Mouse (Mus musculus) CH12.LX (cell line): Measurements from ENCODE around the gene Srgap3. TPM values are rescaled to one million over a fixed set of nuclear protein-coding genes. Genes with fewer than 3 reads are reported as not detected.

Experiments used
- DNase-seq: peaks from one replicate; pipeline ENCODE4 v3.0.0-alpha.2; 2013; ENCODE audit errors: extremely low read depth
- H3K27ac ChIP-seq: 2 replicates; pipeline ENCODE4 v1.5.1; 2012; ENCODE audit warnings: low read depth, mild to moderate bottlenecking, control low read depth, moderate library complexity; ENCODE audit not compliant: insufficient read depth
- H3K27me3 ChIP-seq: replicated peaks from 2 replicates; pipeline ENCODE3; 2012; ENCODE audit warnings: inconsistent platforms
- H3K36me3 ChIP-seq, 2 experiments: replicated peaks in 1 of 2; 2 replicates each; pipeline versions ENCODE3 to v1.6.1; 2012; ENCODE audit warnings: inconsistent platforms in 1 of 2, low read length in 1 of 2, mild to moderate bottlenecking in 1 of 2, mixed read lengths in 1 of 2, moderate library complexity in 1 of 2; ENCODE audit not compliant: control insufficient read depth in 1 of 2, insufficient read depth in 1 of 2
- H3K4me1 ChIP-seq, 2 experiments: 2 replicates each; pipeline ENCODE4 v1.6.1; 2012; ENCODE audit warnings: inconsistent platforms in 1 of 2, moderate library complexity in 1 of 2; ENCODE audit not compliant: insufficient read depth in 2 of 2, control insufficient read depth in 1 of 2
- H3K4me2 ChIP-seq: 2 replicates; pipeline ENCODE4 v1.6.1; 2012; ENCODE audit warnings: low read depth, mild to moderate bottlenecking, control low read depth; ENCODE audit not compliant: poor library complexity, insufficient read depth, severe bottlenecking
- H3K4me3 ChIP-seq, 3 experiments: fragments of 150-350 bp in 1 of 3; sonication (generic) in 1 of 3; replicated peaks in 1 of 3; 2 replicates each; pipeline versions ENCODE3 to v1.5.1; 2011 to 2012; ENCODE audit warnings: low read depth in 2 of 3, low read length in 2 of 3, mild to moderate bottlenecking in 2 of 3, moderate library complexity in 2 of 3, control low read depth in 1 of 3, improper control_type of control experiment in 1 of 3, inconsistent platforms in 1 of 3, mixed read lengths in 1 of 3; ENCODE audit not compliant: poor library complexity in 1 of 3
- H3K79me2 ChIP-seq: replicated peaks from 2 replicates; pipeline ENCODE4 v1.6.1; 2012; ENCODE audit warnings: mild to moderate bottlenecking, moderate library complexity; ENCODE audit not compliant: control insufficient read depth, poor library complexity, insufficient read depth, severe bottlenecking; ENCODE audit errors: extremely low read depth
- H3K9ac ChIP-seq: 2 replicates; pipeline ENCODE4 v1.6.1; 2012; ENCODE audit warnings: low read depth, mild to moderate bottlenecking, control low read depth, moderate library complexity; ENCODE audit not compliant: insufficient read depth
- H3K9me3 ChIP-seq: replicated peaks from 2 replicates; pipeline ENCODE3; 2012; ENCODE audit warnings: low read length, inconsistent platforms, mixed read lengths
- CHD2 ChIP-seq: IDR thresholded peaks from 2 replicates; pipeline ENCODE4 v1.6.1; 2011; ENCODE audit warnings: low read length, improper control_type of control experiment
- CTCF ChIP-seq, 2 experiments: IDR thresholded peaks in 1 of 2; conservative IDR thresholded peaks in 1 of 2; 2 replicates each; pipeline ENCODE4 v1.5.1; 2011 to 2012; ENCODE audit warnings: low read depth in 2 of 2, low read length in 2 of 2, improper control_type of control experiment in 1 of 2, inconsistent platforms in 1 of 2, mild to moderate bottlenecking in 1 of 2, moderate library complexity in 1 of 2
- E2F4 ChIP-seq: IDR thresholded peaks from 2 replicates; pipeline ENCODE4 v1.6.1; 2011; ENCODE audit warnings: low read depth, low read length, improper control_type of control experiment; ENCODE audit not compliant: insufficient replicate concordance
- ETS1 ChIP-seq: conservative IDR thresholded peaks from 2 replicates; pipeline ENCODE4 v1.6.1; 2012; ENCODE audit warnings: low read depth, mild to moderate bottlenecking, inconsistent platforms, low read length, improper control_type of control experiment, moderate library complexity
- GABPA ChIP-seq: IDR thresholded peaks from 2 replicates; pipeline ENCODE4 v1.6.1; 2012; ENCODE audit warnings: low read depth, low read length, improper control_type of control experiment, inconsistent platforms; ENCODE audit not compliant: insufficient replicate concordance
- HCFC1 ChIP-seq: IDR thresholded peaks from 2 replicates; pipeline ENCODE4 v1.6.1; 2012; ENCODE audit warnings: low read depth, mild to moderate bottlenecking, inconsistent platforms, low read length, improper control_type of control experiment
- JUN ChIP-seq: IDR thresholded peaks from 2 replicates; pipeline ENCODE4 v1.6.1; 2011; ENCODE audit warnings: low read depth, mild to moderate bottlenecking, low read length, improper control_type of control experiment, moderate library complexity; ENCODE audit not compliant: insufficient read depth
- KAT2A ChIP-seq: IDR thresholded peaks from 2 replicates; pipeline ENCODE4 v1.6.1; 2012; ENCODE audit warnings: low read length, improper control_type of control experiment, inconsistent platforms; ENCODE audit not compliant: insufficient replicate concordance
- MAX ChIP-seq: IDR thresholded peaks from 2 replicates; pipeline ENCODE4 v1.6.1; 2011; ENCODE audit warnings: low read length, improper control_type of control experiment
- MYC ChIP-seq: IDR thresholded peaks from 2 replicates; pipeline ENCODE4 v1.6.1; 2011; ENCODE audit warnings: low read depth, mild to moderate bottlenecking, improper control_type of control experiment, low read length
- NELFE ChIP-seq: IDR thresholded peaks from 2 replicates; pipeline ENCODE4 v1.6.1; 2011; ENCODE audit warnings: low read depth, low read length, improper control_type of control experiment
- NRF1 ChIP-seq: IDR thresholded peaks from 2 replicates; pipeline ENCODE4 v1.6.1; 2014; ENCODE audit warnings: low read depth, mild to moderate bottlenecking, inconsistent platforms, low read length, improper control_type of control experiment, moderate library complexity
- POLR2A ChIP-seq: IDR thresholded peaks from 2 replicates; pipeline ENCODE4 v1.6.1; 2011; ENCODE audit warnings: low read depth, mild to moderate bottlenecking, improper control_type of control experiment, low read length
- RAD21 ChIP-seq: IDR thresholded peaks from 2 replicates; pipeline ENCODE4 v1.6.1; 2011; ENCODE audit warnings: low read depth, mild to moderate bottlenecking, low read length, improper control_type of control experiment, moderate library complexity
- RCOR1 ChIP-seq: conservative IDR thresholded peaks from 2 replicates; pipeline ENCODE4 v1.6.1; 2012; ENCODE audit warnings: low read depth, mild to moderate bottlenecking, inconsistent platforms, low read length, improper control_type of control experiment
- SIN3A ChIP-seq: IDR thresholded peaks from 2 replicates; pipeline ENCODE4 v1.6.1; 2012; ENCODE audit warnings: low read length, improper control_type of control experiment, inconsistent platforms
- SMC3 ChIP-seq: IDR thresholded peaks from 2 replicates; pipeline ENCODE4 v1.6.1; 2011; ENCODE audit warnings: low read depth, low read length, improper control_type of control experiment
- TBP ChIP-seq: conservative IDR thresholded peaks from 2 replicates; pipeline ENCODE4 v1.6.1; 2011; ENCODE audit warnings: low read depth, low read length, improper control_type of control experiment
- TCF12 ChIP-seq: IDR thresholded peaks from 2 replicates; pipeline ENCODE4 v1.6.1; 2014; ENCODE audit warnings: low read depth, mild to moderate bottlenecking, inconsistent platforms, low read length, improper control_type of control experiment
- UBTF ChIP-seq: IDR thresholded peaks from 2 replicates; pipeline ENCODE4 v1.6.1; 2012; ENCODE audit warnings: low read depth, mild to moderate bottlenecking, inconsistent platforms, low read length, improper control_type of control experiment, moderate library complexity
- USF1 ChIP-seq: IDR thresholded peaks from 2 replicates; pipeline ENCODE4 v1.6.1; 2014; ENCODE audit warnings: low read depth, mild to moderate bottlenecking, inconsistent platforms, low read length, improper control_type of control experiment
- USF2 ChIP-seq: conservative IDR thresholded peaks from 2 replicates; pipeline ENCODE4 v1.6.1; 2011; ENCODE audit warnings: low read depth, low read length, improper control_type of control experiment
- ZC3H11A ChIP-seq: IDR thresholded peaks from 2 replicates; pipeline ENCODE4 v1.6.1; 2012; ENCODE audit warnings: low read depth, mild to moderate bottlenecking, inconsistent platforms, low read length, improper control_type of control experiment
- ZMIZ1 ChIP-seq: IDR thresholded peaks from 2 replicates; pipeline ENCODE4 v1.6.1; 2012; ENCODE audit warnings: low read depth, mild to moderate bottlenecking, inconsistent platforms, low read length, improper control_type of control experiment
- dilution Hi-C: fragments of 300-500 bp; cut with MboI; formaldehyde crosslinking; loops from 2 replicates; pipeline ENCODE4 v1.14.3; 2020; ENCODE audit warnings: low sequenced_read_pairs; ENCODE audit not compliant: extremely low pct_unique_long_range_greater_than_20kb, extremely low pct_ligation_motif_present
- in situ Hi-C: fragments of 300-500 bp; cut with MboI; formaldehyde crosslinking; loops from 3 replicates; pipeline ENCODE4 v1.14.3; 2019; ENCODE audit warnings: low sequenced_read_pairs, low pct_ligation_motif_present, low pct_unique_long_range_greater_than_20kb, mixed read lengths
- polyA plus RNA-seq: library from polyadenylated mRNA; unstranded; fragments of >175 nt; gene quantifications from 2 replicates; pipeline ENCODE4 v1.2.1, GENCODE M21; 2012; ENCODE audit warnings: low read depth; ENCODE audit not compliant: insufficient read length
- total RNA-seq, 2 experiments: library from RNA; depleted of rRNA; stranded (reverse); fragments of 300-350 nt in 1 of 2; fragments of >200 nt in 1 of 2; gene quantifications; 2 replicates each; pipeline ENCODE4 v1.2.3; 2012 to 2014

The Srgap3 gene
- total and polyA plus RNA-seq, 3 experiments: 1.5 to 4.5 (median 2.1) TPM

- Histone ChIP-seq H3K9me3 (no peaks in the 10 kb centered on the region), H3K4me2 (no peak overlapping the region), H3K4me1 (peaks cover 7 to 23% of the 10 kb centered on the region in 2 experiments; a peak in 3 of 4 replicates), H3K36me3 (peaks cover 0 to 17% of the 10 kb centered on the region in 2 experiments), H3K27ac (no peak overlapping the region), H3K79me2 (no peaks in the 10 kb centered on the region), H3K4me3 (no peak overlapping the region), H3K9ac (no peak overlapping the region), H3K27me3 (no peaks in the 10 kb centered on the region)
- no peak for DNase-seq
- in situ Hi-C loops: no loop called here
- dilution Hi-C loops: no loop called here
- TF ChIP-seq TCF12 (no peak), CTCF (conservative IDR thresholded peaks at IDR 0.05 in 1 of 2, IDR thresholded peaks at IDR 0.05 in 1 of 2; ENCODE audit: low read depth in 2 of 2, low read length in 2 of 2) (no peak), SIN3A (no peak), RAD21 (no peak), NELFE (no peak), E2F4 (no peak), ZC3H11A (no peak), SMC3 (no peak), GABPA (no peak), UBTF (no peak), POLR2A (no peak), MYC (no peak), HCFC1 (no peak), ZMIZ1 (no peak), KAT2A (no peak), ETS1 (no peak), JUN (no peak)
Measured at GRCm38 (mm10) chr6:112728760-112729422, 218.2 kb downstream of the Srgap3 start.

- in situ Hi-C loops: no loop called here
- no peak for DNase-seq
- Histone ChIP-seq H3K79me2 (no peaks in the 10 kb centered on the region), H3K4me3 (no peak overlapping the region), H3K27ac (no peak overlapping the region), H3K9ac (no peak overlapping the region), H3K9me3 (no peaks in the 10 kb centered on the region), H3K27me3 (no peaks in the 10 kb centered on the region), H3K4me1 (peaks cover 7 to 23% of the 10 kb centered on the region in 2 experiments; a peak in 3 of 4 replicates), H3K36me3 (peaks cover 0 to 25% of the 10 kb centered on the region in 2 experiments), H3K4me2 (no peak overlapping the region)
- TF ChIP-seq USF1 (no peak), MYC (no peak), RCOR1 (no peak), ETS1 (no peak), USF2 (no peak), GABPA (no peak), E2F4 (no peak), MAX (no peak), NRF1 (no peak), RAD21 (no peak), TBP (no peak), HCFC1 (no peak), CHD2 (no peak)
- dilution Hi-C loops: no loop called here
Measured at GRCm38 (mm10) chr6:112725468-112725867, 221.6 kb downstream of the Srgap3 start.
